In genomic region chr16:3975658-3976057, GRCm38 (mm10) we compare ENCODE assay signal across 10 mouse cellular contexts. TPM values are rescaled to one million over a fixed set of nuclear protein-coding genes. Genes with fewer than 3 reads are reported as not detected.
A peak's percentile ranks its signal among the peaks of the same experiment; 100 is the strongest.
DNase-seq lines count a peak whose midpoint lies in the region; ATAC-seq and TF ChIP-seq lines count a peak whose summit lies in the region.
"Had no signal": no experiment of that assay in that cellular context is flagged by ENCODE, and none has a peak within 500 bp of the region (broad histone marks: within the 10 kb centered on the region; RNA-seq: fewer than 3 reads in every experiment).

No protein-coding gene starts in this region.

- WGBS in kidney, embryonic 14.5 days: 83% methylated on average over 7 of the region's 7 CpGs
- WGBS in thymus, adult 2 months: 59% methylated on average over 7 of the region's 7 CpGs
- WGBS in intestine, embryonic 15.5 days: 73% methylated on average over 7 of the region's 7 CpGs

- H3K9ac ChIP-seq in kidney, embryonic 14.5 days (ENCODE audit: low read depth, low read length): no peak overlapping the region
- no peak overlapping the region for H3K9ac ChIP-seq in intestine, embryonic 15.5 days
- H3K9ac ChIP-seq: limb, embryonic 15.5 days had no signal

- DNase-seq in kidney, postnatal 36 days: no peak
- DNase-seq in thymus, adult 2 months: no peak
- no peak for DNase-seq in thymus, postnatal 14 days
- no peak for DNase-seq in retina, postnatal 1 day
- no peak for DNase-seq in T-cell, adult 2 months (ENCODE audit: low spot score)
- DNase-seq: layer of hippocampus, postnatal 36 days had no signal

- no peak overlapping the region for H3K27ac ChIP-seq in kidney, embryonic 14.5 days (ENCODE audit: low read depth, low read length)
- peak overlapping the region; percentile 77 for H3K27ac ChIP-seq in thymus, adult 2 months (ENCODE audit: control insufficient read depth, insufficient read depth, low read length)
- H3K27ac ChIP-seq in intestine, embryonic 15.5 days: no peak overlapping the region
- H3K27ac ChIP-seq: limb, embryonic 15.5 days had no signal

- H3K9me3 ChIP-seq in kidney, embryonic 14.5 days (ENCODE audit: control insufficient read depth, low read length): no peaks in the 10 kb centered on the region
- no peaks in the 10 kb centered on the region for H3K9me3 ChIP-seq in intestine, embryonic 15.5 days
- H3K9me3 ChIP-seq: limb, embryonic 15.5 days had no signal

- peaks cover 11% of the 10 kb centered on the region; the same call in 1 of the 2 replicates for H3K4me1 ChIP-seq in kidney, embryonic 14.5 days (ENCODE audit: control insufficient read depth, insufficient read depth, low read length)
- peaks cover 28% of the 10 kb centered on the region for H3K4me1 ChIP-seq in thymus, adult 2 months (replicated peaks; ENCODE audit: control insufficient read depth, insufficient read depth, low read length)
- H3K4me1 ChIP-seq in intestine, embryonic 15.5 days (replicated peaks): 0 out of 2 replicates have a peak, but pooled peaks cover 2% of the 10 kb centered on the region
- H3K4me1 ChIP-seq: limb, embryonic 15.5 days had no signal

- no peak overlapping the region for H3K4me3 ChIP-seq in kidney, embryonic 14.5 days (ENCODE audit: low read length)
- peak overlapping the region; percentile 62 for H3K4me3 ChIP-seq in thymus, adult 2 months (ENCODE audit: control insufficient read depth, insufficient read depth, low read length)
- H3K4me3 ChIP-seq in intestine, embryonic 15.5 days (replicated peaks): no peak overlapping the region
- H3K4me3 ChIP-seq: limb, embryonic 15.5 days had no signal

- TF ChIP-seq POLR2A in thymus, adult 2 months (IDR thresholded peaks at IDR 0.05; ENCODE audit: control insufficient read depth, extremely low read depth, insufficient read depth, low read length, poor library complexity): no peak

- peaks cover 30% of the 10 kb centered on the region for H3K36me3 ChIP-seq in kidney, embryonic 14.5 days (ENCODE audit: control insufficient read depth, insufficient read depth, low read length)
- H3K36me3 ChIP-seq in thymus, adult 2 months (ENCODE audit: control insufficient read depth, insufficient read depth, low read length): peaks cover 7% of the 10 kb centered on the region; the same call in 1 of the 2 replicates
- peaks cover 21% of the 10 kb centered on the region for H3K36me3 ChIP-seq in intestine, embryonic 15.5 days

- ATAC-seq in kidney, embryonic 14.5 days (ENCODE audit: low FRiP score, low TSS enrichment): peak; percentile 40; the same call in 1 of the 2 replicates
- ATAC-seq in intestine, embryonic 15.5 days: peak; percentile 82

- H3K27me3 ChIP-seq in kidney, embryonic 14.5 days (ENCODE audit: control insufficient read depth, insufficient read depth, low read length): no peaks in the 10 kb centered on the region
- H3K27me3 ChIP-seq in thymus, adult 2 months (ENCODE audit: control insufficient read depth, insufficient read depth, low read length): no peaks in the 10 kb centered on the region
- no peaks in the 10 kb centered on the region for H3K27me3 ChIP-seq in intestine, embryonic 15.5 days (replicated peaks)
- H3K27me3 ChIP-seq: limb, embryonic 15.5 days had no signal

- no peak overlapping the region for H3K4me2 ChIP-seq in kidney, embryonic 14.5 days (replicated peaks; ENCODE audit: low read depth, low read length)
- no peak overlapping the region for H3K4me2 ChIP-seq in intestine, embryonic 15.5 days (replicated peaks)
- H3K4me2 ChIP-seq: limb, embryonic 15.5 days; midbrain, embryonic 11.5 days had no signal

- TF ChIP-seq CTCF in thymus, adult 2 months (IDR thresholded peaks at IDR 0.05; ENCODE audit: borderline replicate concordance, control insufficient read depth, extremely low read depth, insufficient read depth, low read length, poor library complexity): no peak

RNA-seq across cellular contexts. Expression of gene Nlrc3, which starts 0.8 kb away (rescaled TPM):
- polyA plus RNA-seq in kidney, embryonic 14.5 days (2014; fragmentation: Nextera tagmentation; extraction: Ambion mirVana): 1.7 and 2.1 TPM in 2 replicates
- polyA plus RNA-seq in thymus, adult 2 months (2012; rRNA removed): 136 and 157 TPM in 2 replicates
- polyA plus RNA-seq in intestine, embryonic 15.5 days (2015; fragmentation: Nextera tagmentation; extraction: Ambion mirVana): 1.00 and 1.0 TPM in 2 replicates

RNA-seq across cellular contexts. Expression of gene Slx4, which starts 27.9 kb away (rescaled TPM):
- polyA plus RNA-seq in kidney, embryonic 14.5 days (2014; fragmentation: Nextera tagmentation; extraction: Ambion mirVana): 15.8 and 33.2 TPM in 2 replicates
- polyA plus RNA-seq in thymus, adult 2 months (2012; rRNA removed): 71.8 and 77.4 TPM in 2 replicates
- 12.5 and 15.1 TPM in 2 replicates for polyA plus RNA-seq in intestine, embryonic 15.5 days (2015; fragmentation: Nextera tagmentation; extraction: Ambion mirVana)

Comparison
In these comparisons a context has a peak if more than half of its experiments do, and no peak if none do; other contexts are left out.
1. RNA of gene Nlrc3, which starts 0.8 kb away (polyA plus RNA-seq): 136 to 157 TPM in thymus, adult 2 months; 1.7 to 2.1 TPM in kidney, embryonic 14.5 days and 1.00 to 1.0 TPM in intestine, embryonic 15.5 days; every median in the first group is over 10 times any median in the second.